Mouse (Mus musculus) heart, adult 2 months (tissue): ENCODE results near the gene St8sia1. TPM values are rescaled to one million over a fixed set of nuclear protein-coding genes. Genes with fewer than 3 reads are reported as not detected.

ENCODE experiments used
- DNase-seq, 2 experiments: peaks; one replicate each; pipeline ENCODE4 v3.0.0; 2021
- H3K27ac ChIP-seq: fragments of 200-600 bp; 2 replicates; pipeline ENCODE4 v1.8.1; 2022
- H3K27me3 ChIP-seq: fragments of 200-500 bp; 2 replicates; pipeline ENCODE4 v1.6.1; 2012; ENCODE audit warnings: mild to moderate bottlenecking, low read length, inconsistent platforms, mixed read lengths; ENCODE audit not compliant: control insufficient read depth, insufficient read depth
- H3K36me3 ChIP-seq: fragments of 200-500 bp; 2 replicates; pipeline ENCODE4 v1.6.1; 2012; ENCODE audit warnings: low read length, inconsistent platforms; ENCODE audit not compliant: control insufficient read depth, insufficient read depth
- H3K4me1 ChIP-seq: fragments of 200-500 bp; 2 replicates; pipeline ENCODE4 v1.6.1; 2011; ENCODE audit warnings: low read length; ENCODE audit not compliant: control insufficient read depth, insufficient read depth
- H3K4me3 ChIP-seq: fragments of 200-600 bp; 2 replicates; pipeline ENCODE4 v1.8.1; 2022
- H3K79me2 ChIP-seq: fragments of 200-500 bp; replicated peaks from 2 replicates; pipeline ENCODE4 v1.6.1; 2012; ENCODE audit warnings: mild to moderate bottlenecking, inconsistent platforms, low read length, moderate library complexity, mixed read lengths; ENCODE audit not compliant: control insufficient read depth, insufficient read depth
- H3K9ac ChIP-seq: fragments of 200-500 bp; 2 replicates; pipeline ENCODE4 v1.6.1; 2012; ENCODE audit warnings: low read depth, mild to moderate bottlenecking, control low read depth, inconsistent platforms, low read length, mixed read lengths
- CTCF ChIP-seq: fragments of 200-600 bp; IDR thresholded peaks from 2 replicates; pipeline ENCODE4 v1.8.1; 2022; ENCODE audit warnings: antibody characterized with exemption, mild to moderate bottlenecking, moderate library complexity
- EP300 ChIP-seq: fragments of 200-500 bp; IDR thresholded peaks from 2 replicates; pipeline ENCODE4 v1.6.1; 2011; ENCODE audit warnings: low read depth, low read length, control low read depth; ENCODE audit not compliant: insufficient read depth
- POLR2A ChIP-seq: fragments of 200-500 bp; IDR thresholded peaks from 2 replicates; pipeline ENCODE4 v1.6.1; 2011; ENCODE audit warnings: mild to moderate bottlenecking, low read depth, low read length, control low read depth; ENCODE audit not compliant: insufficient read depth
- WGBS: fragments of 180-500 bp; shearing (Covaris S2); methylation state at CpG from one replicate; pipeline ENCODE4 v1.1.7; 2018; 5-methylcytosine and 5-hydroxymethylcytosine counted together
- intact Hi-C: fragments of 180-260 bp; cut with DNase I; formaldehyde crosslinking; loops from one replicate; pipeline ENCODE4 v1.15.1; 2025
- polyA plus RNA-seq: library from polyadenylated mRNA; depleted of rRNA; stranded (reverse); fragments of >200 nt; gene quantifications from 2 replicates; pipeline ENCODE4 v1.2.3, GENCODE M21; 2012
- total RNA-seq, 2 experiments: library from RNA; stranded (reverse); gene quantifications; 2 replicates each; pipeline ENCODE4 v1.2.3; 2021

Gene St8sia1
- total and polyA plus RNA-seq, 3 experiments: 0.10 to 0.11 (median 0.10) TPM

- H3K27ac ChIP-seq: no peak overlapping the region
- H3K36me3 ChIP-seq: no peaks in the 10 kb centered on the region
- H3K27me3 ChIP-seq: no peaks in the 10 kb centered on the region
- no peak overlapping the region for H3K9ac ChIP-seq
- 76% methylated on average over 15 of the region's 15 CpGs for WGBS
- no peaks in the 10 kb centered on the region for H3K79me2 ChIP-seq
- DNase-seq: no peak
- TF ChIP-seq POLR2A (no peak), CTCF (no peak), EP300 (no peak)
- intact Hi-C loops: no loop called here
- no peak overlapping the region for H3K4me3 ChIP-seq
- H3K4me1 ChIP-seq: no peaks in the 10 kb centered on the region
Observed at GRCm38 (mm10) chr6:142795655-142796441, 168.4 kb downstream of the St8sia1 start.

DNA sequence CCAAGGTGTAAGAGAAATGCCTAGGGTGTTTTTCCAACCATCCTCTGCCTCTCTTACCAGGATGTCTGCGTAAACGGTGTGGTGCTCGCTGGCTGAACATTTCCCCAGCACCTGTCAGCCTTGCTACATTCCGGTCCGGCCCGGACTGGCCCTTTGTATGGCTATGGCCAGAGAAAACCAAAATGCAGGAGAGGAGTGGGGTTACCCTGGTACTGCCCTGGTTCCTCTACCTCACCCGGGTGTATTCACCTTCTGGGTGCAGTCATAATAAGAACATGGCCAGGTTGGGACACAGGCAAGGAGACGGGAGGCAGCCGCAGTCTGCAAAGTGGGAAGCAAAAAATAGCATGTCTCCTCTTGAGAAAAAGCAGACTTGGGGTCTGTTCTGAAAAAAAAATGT, 169.2 kb downstream of the St8sia1 start:
- 80% methylated on average over 9 of the region's 9 CpGs for WGBS
- intact Hi-C loops: no loop called here
- H3K9ac ChIP-seq: no peak overlapping the region
- TF ChIP-seq CTCF (no peak), EP300 (no peak), POLR2A (no peak)
- H3K27ac ChIP-seq: no peak overlapping the region
- no peaks in the 10 kb centered on the region for H3K36me3 ChIP-seq
- no peak overlapping the region for H3K4me3 ChIP-seq
- no peaks in the 10 kb centered on the region for H3K27me3 ChIP-seq
- DNase-seq: no peak
- no peaks in the 10 kb centered on the region for H3K4me1 ChIP-seq
- H3K79me2 ChIP-seq: no peaks in the 10 kb centered on the region

- 68% methylated on average over 7 of the region's 7 CpGs for whole genome bisulfite sequencing
- Histone ChIP-seq H3K27ac (no peak overlapping the region), H3K4me1 (no peaks in the 10 kb centered on the region)
Observed at GRCm38 (mm10) chr6:142793468-142793867, 170.8 kb downstream of the St8sia1 start.

GRCm38 (mm10) chr6:142792241-142792968, 171.8 kb downstream of the St8sia1 start:
- WGBS: 30% methylated on average over 13 of the region's 13 CpGs
- TF ChIP-seq EP300 (no peak), POLR2A (no peak), CTCF (no peak)
- no peaks in the 10 kb centered on the region for H3K27me3 ChIP-seq
- H3K36me3 ChIP-seq: no peaks in the 10 kb centered on the region
- no peak overlapping the region for H3K9ac ChIP-seq
- intact Hi-C loops: no loop called here
- H3K4me3 ChIP-seq: no peak overlapping the region
- H3K27ac ChIP-seq: no peak overlapping the region
- DNase-seq: no peak
- no peaks in the 10 kb centered on the region for H3K79me2 ChIP-seq
- H3K4me1 ChIP-seq: no peaks in the 10 kb centered on the region

More at GRCm38 (mm10) chr6:142793468-142793867, 170.8 kb downstream of the St8sia1 start:
- H3K36me3 ChIP-seq: no peaks in the 10 kb centered on the region
- no peaks in the 10 kb centered on the region for H3K27me3 ChIP-seq
- intact Hi-C loops: no loop called here
- no peak overlapping the region for H3K9ac ChIP-seq
- no peak overlapping the region for H3K4me3 ChIP-seq
- DNase-seq: no peak
- no peaks in the 10 kb centered on the region for H3K79me2 ChIP-seq
- TF ChIP-seq EP300: no peak
- no peak for TF ChIP-seq CTCF
- TF ChIP-seq POLR2A: no peak

GRCm38 (mm10) chr6:142789736-142790135, 174.5 kb downstream of the St8sia1 start:
- Histone ChIP-seq H3K79me2 (no peaks in the 10 kb centered on the region), H3K36me3 (no peaks in the 10 kb centered on the region), H3K4me1 (no peaks in the 10 kb centered on the region), H3K9ac (no peak overlapping the region), H3K4me3 (no peak overlapping the region), H3K27ac (no peak overlapping the region), H3K27me3 (no peaks in the 10 kb centered on the region)
- WGBS: 69% methylated on average over 10 of the region's 10 CpGs
- TF ChIP-seq CTCF: no peak
- no peak for TF ChIP-seq EP300
- no peak for DNase-seq
- intact Hi-C loops: no loop called here
